Mouse (Mus musculus) layer of hippocampus, postnatal 10 days (tissue): ENCODE data around the gene Lamtor3. TPM values are rescaled to one million over a fixed set of nuclear protein-coding genes. Genes with fewer than 3 reads are reported as not detected.
"Not testable (repeated sequence)": the region's sequence is repeated elsewhere in the genome, so short reads cannot be mapped to it uniquely, and the experiment has no call there.

Experiments
- DNase-seq, 2 experiments: peaks; one replicate each; pipeline ENCODE4 v3.0.0; 2021; ENCODE audit warnings: low spot score in 2 of 2
- total RNA-seq, 2 experiments: library from RNA; stranded (reverse); gene quantifications; 2 replicates each; pipeline ENCODE4 v1.2.3; 2021

Gene Lamtor3
- total RNA-seq, 2 experiments from 2014 or later: 65.3 to 66.9 TPM

- DNase-seq: no peak
These were observed 40.0 kb downstream of the Lamtor3 start for GRCm38 (mm10) chr3:137958352-137958751.

DNA sequence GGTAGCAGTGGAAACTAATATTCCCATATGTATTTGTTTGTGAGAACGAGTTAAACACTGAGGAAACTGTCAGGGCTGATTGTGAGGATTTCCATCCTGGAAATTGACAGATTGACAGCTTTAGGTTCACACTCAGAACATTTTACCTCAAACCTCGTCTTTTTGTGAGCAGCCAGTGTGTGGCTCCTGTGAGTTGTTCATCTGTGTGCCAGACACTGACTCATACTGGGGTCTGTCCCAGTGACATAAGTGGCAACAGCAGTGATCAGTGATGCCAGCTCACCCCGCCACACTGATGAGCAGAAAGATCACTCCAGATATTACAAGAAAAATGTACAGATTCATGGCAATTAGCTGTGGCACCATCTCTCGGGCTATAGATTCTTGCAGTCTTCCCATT, 41.1 kb downstream of the Lamtor3 start:
- DNase-seq: no peak

GRCm38 (mm10) chr3:137961736-137962385, 43.6 kb downstream of the Lamtor3 start:
- no peak for DNase-seq

GRCm38 (mm10) chr3:137963508-137963907, 45.2 kb downstream of the Lamtor3 start:
- DNase-seq: no peak

DNA sequence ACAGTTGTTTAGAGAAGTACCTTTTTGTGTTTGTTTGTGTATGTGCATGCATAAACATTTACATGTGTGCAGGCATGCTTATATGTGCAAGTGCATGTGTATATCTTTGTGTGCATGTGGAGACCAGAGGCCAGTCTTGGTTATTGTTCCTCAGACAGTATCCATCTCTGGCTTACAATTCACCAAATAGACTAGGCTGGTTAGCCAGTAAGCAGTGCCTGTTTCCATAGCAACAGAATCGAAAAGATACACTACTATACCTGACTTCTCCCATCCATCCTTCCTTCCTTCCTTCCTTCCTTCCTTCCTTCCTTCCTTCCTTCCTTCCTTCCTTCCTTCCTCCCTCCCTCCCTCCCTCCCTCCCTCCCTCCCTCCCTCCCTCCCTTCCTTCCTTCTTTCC, 45.7 kb downstream of the Lamtor3 start:
- not testable (repeated sequence) for DNase-seq

- no peak for DNase-seq
These were observed 50.0 kb downstream of the Lamtor3 start for GRCm38 (mm10) chr3:137968105-137968819.

- DNase-seq: no peak
These were observed 50.6 kb downstream of the Lamtor3 start for GRCm38 (mm10) chr3:137968820-137969486.

DNA sequence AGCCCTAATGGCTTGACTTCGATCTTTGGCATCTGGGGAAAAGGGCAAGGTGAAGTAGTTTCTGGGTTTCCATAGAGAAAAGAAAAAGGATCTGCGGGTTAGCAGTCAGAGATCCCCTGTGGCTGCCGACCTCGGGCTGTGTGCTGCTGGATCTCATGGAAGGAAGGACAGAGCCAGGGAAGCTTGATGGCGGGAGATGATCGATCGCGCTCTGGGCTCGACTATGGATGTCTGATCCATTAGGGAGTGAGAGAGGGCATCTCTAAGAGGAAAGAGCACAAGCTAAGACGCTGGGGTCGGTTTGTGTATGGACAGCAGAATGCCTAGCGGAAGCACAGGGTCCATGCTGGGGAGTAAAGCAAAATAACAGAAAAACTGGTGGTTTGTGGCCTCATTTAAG, 51.6 kb downstream of the Lamtor3 start:
- no peak for DNase-seq

DNA sequence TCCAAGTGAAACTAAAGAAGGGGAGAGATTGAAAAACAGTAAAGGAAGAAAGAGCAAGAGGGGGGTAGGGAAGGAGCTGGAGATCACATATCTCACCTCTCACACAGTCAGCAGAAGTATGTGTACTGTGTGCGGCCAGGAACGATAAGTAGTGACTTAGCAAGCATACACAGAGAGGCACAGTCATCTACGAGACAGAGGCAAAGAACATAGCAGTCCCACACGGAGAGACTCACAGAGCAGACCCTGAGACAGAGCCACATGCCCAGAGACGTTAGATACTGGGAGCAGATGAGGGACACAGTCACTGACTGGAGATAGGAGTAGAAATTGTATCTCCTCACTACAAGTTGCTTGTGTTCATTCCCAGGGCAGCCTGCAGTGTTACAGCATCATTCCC, 53.9 kb downstream of the Lamtor3 start:
- no peak for DNase-seq

GRCm38 (mm10) chr3:137972989-137973388, 54.7 kb downstream of the Lamtor3 start:
- no peak for DNase-seq

DNA sequence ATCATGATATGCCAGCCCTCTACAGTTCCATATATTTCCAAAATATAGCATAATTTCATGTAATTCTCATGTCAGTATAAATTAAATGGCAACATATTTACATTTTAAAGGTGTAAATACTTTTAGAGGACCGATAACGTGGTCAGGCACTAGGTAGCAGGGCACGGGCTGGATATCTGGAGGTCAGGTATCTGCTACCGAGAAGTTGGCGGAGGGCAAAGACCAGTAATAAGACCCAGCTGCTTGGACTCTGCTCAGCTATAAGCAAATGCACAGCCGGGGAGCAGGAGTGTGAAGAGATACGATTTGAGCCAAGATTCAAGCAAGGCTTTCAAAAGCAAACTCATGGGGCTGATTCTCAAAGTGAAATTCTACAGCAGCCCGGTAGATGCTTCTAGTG, 56.0 kb downstream of the Lamtor3 start:
- DNase-seq: no peak

- no peak for DNase-seq
These were observed 57.1 kb downstream of the Lamtor3 start for GRCm38 (mm10) chr3:137975435-137975834.

GRCm38 (mm10) chr3:137975856-137976423, 57.6 kb downstream of the Lamtor3 start:
- DNase-seq: no peak

DNA sequence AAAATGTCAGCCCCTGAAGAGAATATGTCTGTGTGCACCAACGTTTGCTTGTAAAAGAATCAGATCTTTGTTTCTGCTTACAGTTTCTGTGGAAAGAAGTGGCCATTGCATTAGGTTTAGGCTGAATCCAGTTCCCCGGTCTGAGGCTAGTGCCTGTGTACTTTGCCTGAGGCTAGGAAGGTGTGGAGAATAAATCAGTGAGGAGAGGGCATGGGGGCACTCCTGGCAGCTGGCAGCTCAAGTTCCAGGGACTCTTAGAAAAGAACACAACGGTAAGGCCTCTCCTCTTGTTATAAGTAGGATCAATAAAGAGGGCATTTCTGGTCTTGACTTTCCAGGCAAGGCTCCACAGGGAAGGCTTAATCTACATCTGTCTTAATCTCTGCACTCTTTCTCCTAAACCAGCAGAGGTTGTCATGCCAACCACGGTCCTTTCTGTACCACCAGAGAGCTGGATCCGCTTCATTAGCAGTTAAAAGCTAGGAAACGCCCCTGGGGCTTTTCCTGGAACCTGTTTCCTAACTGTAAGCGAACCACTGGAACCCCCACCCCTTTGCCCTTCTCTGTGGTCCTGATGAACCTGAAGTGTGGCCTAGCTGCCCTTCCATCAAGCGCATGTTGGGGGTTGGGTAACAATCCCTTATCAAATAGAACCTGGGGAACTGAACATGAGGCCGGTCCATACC, 58.8 kb downstream of the Lamtor3 start:
- DNase-seq: peak in 1 of 2 experiments; percentile 32

- DNase-seq: peak; percentile 45 to 50
These were observed 59.3 kb downstream of the Lamtor3 start for GRCm38 (mm10) chr3:137977629-137978041.

DNA sequence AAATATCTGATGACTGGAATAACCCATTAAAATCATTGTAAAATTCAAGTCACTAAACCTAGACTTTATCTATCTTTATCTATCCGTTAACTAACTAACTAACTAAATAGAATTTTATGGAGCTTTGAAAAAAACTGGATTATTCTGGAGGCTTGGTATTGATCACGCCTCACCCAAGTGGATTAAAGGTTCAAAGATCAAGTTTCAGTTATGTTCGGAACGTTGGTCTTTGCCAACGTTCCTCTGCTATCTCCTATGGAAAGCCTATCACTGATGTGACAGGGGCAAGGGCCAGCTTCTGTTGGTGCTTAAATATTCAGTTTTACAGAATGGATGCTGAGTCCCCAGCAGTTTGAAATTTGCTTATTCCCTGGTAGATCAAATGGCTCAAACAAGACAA, 59.9 kb downstream of the Lamtor3 start:
- DNase-seq: no peak

Other genes starting within 250 kb of the Lamtor3 start
- not detected for gene Gm21962, start 247.0 kb upstream of the Lamtor3 start, total RNA-seq
- gene H2afz, start 54.0 kb upstream of the Lamtor3 start, total RNA-seq: 100 to 1,000 TPM; 193 to 223 TPM
- 10 to 100 TPM; 40.1 to 44.9 TPM for gene Dnajb14, start 50.8 kb upstream of the Lamtor3 start, total RNA-seq
- 1 to 10 TPM; 4.7 to 7.1 TPM for gene Dapp1, start 63.0 kb downstream of the Lamtor3 start, total RNA-seq
- gene 1110002E22Rik, start 146.5 kb downstream of the Lamtor3 start, total RNA-seq: 1 to 10 TPM; 1.3 TPM
- under 1 TPM in 1 of 2 experiments, not detected in 1; 0.20 TPM for gene Gm5105, start 148.9 kb downstream of the Lamtor3 start, total RNA-seq
- 1 to 10 TPM; 8.0 to 9.3 TPM for gene Trmt10a, start 224.9 kb downstream of the Lamtor3 start, total RNA-seq
- 1 to 10 TPM; 4.3 to 5.3 TPM for gene Mttp, start 226.5 kb downstream of the Lamtor3 start, total RNA-seq